Mouse (Mus musculus) cerebellum, adult 2 months (tissue): ENCODE measurements around the gene Rnpepl1.

Experiments
- CTCF ChIP-seq: fragments of 200-500 bp; IDR thresholded peaks from 2 replicates; pipeline ENCODE4 v1.5.1; 2011; ENCODE audit warnings: low read depth, mild to moderate bottlenecking, control low read depth, low read length, moderate library complexity, borderline replicate concordance; ENCODE audit not compliant: insufficient read depth
- POLR2A ChIP-seq: fragments of 200-500 bp; IDR thresholded peaks from 2 replicates; pipeline ENCODE4 v1.6.1; 2011; ENCODE audit warnings: low read length, control low read depth, borderline replicate concordance; ENCODE audit not compliant: insufficient read depth

DNA sequence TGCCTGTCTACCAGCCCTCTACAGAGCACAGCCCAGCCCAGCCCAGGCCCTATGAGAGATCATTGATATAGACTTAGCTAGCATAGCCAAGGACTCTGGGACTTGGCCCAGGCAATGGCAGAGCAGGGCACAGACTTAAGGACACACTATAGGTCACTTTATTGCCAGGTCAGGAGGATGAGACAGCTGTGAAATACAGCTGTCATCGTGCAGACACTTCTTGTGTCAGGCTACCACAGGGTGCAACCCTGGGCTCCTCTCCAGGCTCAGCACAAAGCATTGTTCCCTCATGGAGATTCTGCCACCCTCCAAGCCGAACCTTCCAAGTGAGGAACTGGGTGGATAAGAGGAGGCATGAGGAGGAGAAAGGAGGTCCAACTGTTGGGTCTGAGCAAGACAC is 40.6 kb upstream of the Rnpepl1 start:
- TF ChIP-seq CTCF, result no peak
- TF ChIP-seq POLR2A, result no peak
